Mouse (Mus musculus) stomach, postnatal 0 days (tissue): Measurements from ENCODE around the gene Hspa14. TPM values are rescaled to one million over a fixed set of nuclear protein-coding genes. Genes with fewer than 3 reads are reported as not detected.

Experiments used
- ATAC-seq: fragments of 200-750 bp; cut with Nextera tagmentation; 2 replicates; pipeline ENCODE4 v1.8.0; 2017; ENCODE audit not compliant: low FRiP score, low TSS enrichment
- DNase-seq: peaks from one replicate; pipeline ENCODE4 v3.0.0-alpha.2; 2016; ENCODE audit warnings: low spot score
- H3K27ac ChIP-seq: fragments of 300-500 bp; sonication (generic); replicated peaks from 2 replicates; pipeline ENCODE4 v1.5.1; 2014; ENCODE audit warnings: mild to moderate bottlenecking, control low read depth
- H3K27me3 ChIP-seq: fragments of 300-500 bp; sonication (generic); 2 replicates; pipeline ENCODE4 v1.6.1; 2014; ENCODE audit warnings: low read length; ENCODE audit not compliant: control insufficient read depth, insufficient read depth
- H3K36me3 ChIP-seq: fragments of 300-500 bp; sonication (generic); 2 replicates; pipeline ENCODE4 v1.6.1; 2014; ENCODE audit warnings: low read length, mixed read lengths; ENCODE audit not compliant: control insufficient read depth, insufficient read depth
- H3K4me1 ChIP-seq: fragments of 300-500 bp; sonication (generic); replicated peaks from 2 replicates; pipeline ENCODE4 v1.6.1; 2014; ENCODE audit warnings: antibody characterized with exemption; ENCODE audit not compliant: control insufficient read depth, insufficient read depth
- H3K4me2 ChIP-seq: fragments of 300-500 bp; sonication (generic); replicated peaks from 2 replicates; pipeline ENCODE4 v1.6.1; 2014; ENCODE audit warnings: low read depth, mild to moderate bottlenecking, control low read depth, moderate library complexity
- H3K4me3 ChIP-seq: fragments of 300-500 bp; sonication (generic); 2 replicates; pipeline ENCODE4 v1.5.1; 2014; ENCODE audit warnings: low read depth, low read length, control low read depth
- H3K9ac ChIP-seq: fragments of 300-500 bp; sonication (generic); 2 replicates; pipeline ENCODE4 v1.6.1; 2014; ENCODE audit warnings: mild to moderate bottlenecking, low read length, control low read depth, mixed read lengths
- H3K9me3 ChIP-seq: fragments of 300-500 bp; sonication (generic); 2 replicates; pipeline ENCODE4 v1.6.1; 2016; ENCODE audit warnings: low read length; ENCODE audit not compliant: control insufficient read depth
- CTCF ChIP-seq: IDR thresholded peaks from 2 replicates; pipeline ENCODE4 v1.5.1; 2016; ENCODE audit warnings: antibody characterized with exemption, low read depth, mild to moderate bottlenecking, moderate library complexity
- EP300 ChIP-seq: optimal IDR thresholded peaks from 2 replicates; pipeline ENCODE3; 2016; ENCODE audit warnings: antibody characterized with exemption
- WGBS: fragments of 180-500 bp; shearing (Covaris S2); extraction: QIAGEN DNeasy Blood & Tissue Kit; methylation state at CpG from one replicate; pipeline ENCODE4 v1.1.7; 2014; 5-methylcytosine and 5-hydroxymethylcytosine counted together
- polyA plus RNA-seq: library from polyadenylated mRNA; unstranded; fragments of >200 nt; fragmentation: Nextera tagmentation; extraction: Ambion mirVana; gene quantifications from 2 replicates; pipeline ENCODE4 v1.2.1, GENCODE M21; 2015

The Hspa14 gene
- polyA plus RNA-seq, 1 experiment from 2014 or later: 46.8 TPM

GRCm38 (mm10) chr2:3453096-3453495 lies 59.5 kb downstream of the Hspa14 start:
- Histone ChIP-seq H3K4me2 (no peak overlapping the region), H3K27ac (no peak overlapping the region), H3K9me3 (no peaks in the 10 kb centered on the region), H3K27me3 (no peaks in the 10 kb centered on the region), H3K9ac (no peak overlapping the region), H3K4me3 (no peak overlapping the region), H3K4me1 (no peaks in the 10 kb centered on the region), H3K36me3 (0 out of 2 replicates have a peak, but pooled peaks cover 6% of the 10 kb centered on the region)
- no peak for TF ChIP-seq CTCF
- TF ChIP-seq EP300: no peak
- ATAC-seq (no peak), DNase-seq (no peak)
- 83% methylated on average over 3 of the region's 3 CpGs for WGBS

DNA sequence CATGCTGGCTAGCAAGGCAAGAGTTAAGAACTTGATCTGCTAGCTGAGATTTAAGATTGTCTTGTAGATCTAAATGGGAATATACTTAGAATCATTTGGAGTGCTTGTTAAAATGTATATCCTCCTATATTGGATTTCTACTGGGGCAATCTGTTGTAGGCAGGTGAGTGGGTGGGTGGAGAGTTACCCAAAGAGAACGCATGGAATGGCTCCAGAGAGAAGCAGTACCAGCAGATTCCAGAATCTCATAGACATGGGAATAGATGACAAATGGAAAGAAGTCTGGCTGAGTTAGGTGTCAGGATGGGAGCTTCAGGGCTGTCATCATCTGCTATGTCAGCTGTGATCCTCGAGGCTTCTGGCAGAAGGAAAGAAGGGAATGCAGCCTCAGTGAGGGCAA lies 63.2 kb downstream of the Hspa14 start:
- ATAC-seq (no peak), DNase-seq (no peak)
- Histone ChIP-seq H3K27ac (no peak overlapping the region), H3K27me3 (no peaks in the 10 kb centered on the region), H3K4me2 (no peak overlapping the region), H3K4me3 (no peak overlapping the region), H3K36me3 (0 out of 2 replicates have a peak, but pooled peaks cover 6% of the 10 kb centered on the region), H3K9me3 (no peaks in the 10 kb centered on the region), H3K9ac (no peak overlapping the region), H3K4me1 (no peaks in the 10 kb centered on the region)
- WGBS: 62% methylated on average over 2 of the region's 2 CpGs
- TF ChIP-seq EP300 (no peak), CTCF (no peak)

- 64% methylated on average over 4 of the region's 4 CpGs for WGBS
- Histone ChIP-seq H3K4me2 (no peak overlapping the region), H3K4me3 (no peak overlapping the region), H3K27ac (no peak overlapping the region), H3K27me3 (no peaks in the 10 kb centered on the region), H3K9ac (no peak overlapping the region), H3K9me3 (no peaks in the 10 kb centered on the region), H3K36me3 (no peaks in the 10 kb centered on the region), H3K4me1 (no peaks in the 10 kb centered on the region)
- DNase-seq (no peak), ATAC-seq (no peak)
- TF ChIP-seq EP300 (no peak), CTCF (no peak)
Measured at GRCm38 (mm10) chr2:3445984-3446383, 66.6 kb downstream of the Hspa14 start.

DNA sequence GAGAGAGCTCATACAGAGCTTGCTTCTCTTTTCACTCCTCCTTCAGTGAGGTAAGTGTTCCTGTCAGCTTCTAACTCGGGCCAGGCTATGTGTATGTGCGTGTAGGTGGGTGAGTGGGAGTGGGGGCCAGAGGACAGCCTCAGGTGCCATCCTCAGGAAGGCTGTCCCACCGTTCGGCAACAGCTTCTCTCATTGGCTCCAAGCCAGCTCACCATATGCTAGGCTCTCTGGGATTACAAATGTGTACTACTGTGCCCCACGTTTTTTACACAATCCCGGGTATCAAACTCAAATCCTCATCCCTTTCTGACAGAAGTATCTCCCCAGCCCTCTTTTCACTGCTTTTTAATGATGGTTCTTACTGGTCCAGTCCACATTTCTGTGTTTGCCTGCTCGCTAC lies 68.4 kb downstream of the Hspa14 start:
- Histone ChIP-seq H3K27ac (no peak overlapping the region), H3K36me3 (no peaks in the 10 kb centered on the region), H3K9me3 (no peaks in the 10 kb centered on the region), H3K4me2 (no peak overlapping the region), H3K4me3 (no peak overlapping the region), H3K27me3 (no peaks in the 10 kb centered on the region), H3K9ac (no peak overlapping the region), H3K4me1 (no peaks in the 10 kb centered on the region)
- TF ChIP-seq EP300 (no peak), CTCF (no peak)
- ATAC-seq (no peak), DNase-seq (no peak)
- WGBS: 61% methylated on average over 7 of the region's 7 CpGs

Other genes starting within 250 kb of the Hspa14 start
- gene Nmt2, start 228.6 kb downstream of the Hspa14 start, polyA plus RNA-seq: 23.8 and 24.0 TPM in 2 replicates
- gene Rpp38, start 180.2 kb downstream of the Hspa14 start, polyA plus RNA-seq: 17.2 and 20.3 TPM in 2 replicates
- 0.25 and 1.1 TPM in 2 replicates for gene Acbd7, start 176.6 kb downstream of the Hspa14 start, polyA plus RNA-seq
- 0.18 and 0.23 TPM in 2 replicates for gene Olah, start 115.6 kb downstream of the Hspa14 start, polyA plus RNA-seq
- 0.36 and 0.61 TPM in 2 replicates for gene Meig1, start 90.2 kb downstream of the Hspa14 start, polyA plus RNA-seq
- 2.8 and 3.4 TPM in 2 replicates for gene Dclre1c, start 88.7 kb downstream of the Hspa14 start, polyA plus RNA-seq
- gene Suv39h2, start 37.8 kb downstream of the Hspa14 start, polyA plus RNA-seq: 3.3 and 3.5 TPM in 2 replicates
- 0.97 and 1.1 TPM in 2 replicates for gene Gm45902, start within 50 bp of the Hspa14 start, polyA plus RNA-seq
- gene Cdnf, start 216 bp upstream of the Hspa14 start, polyA plus RNA-seq: 0.21 and 0.28 TPM in 2 replicates
- 46.4 and 49.6 TPM in 2 replicates for gene Fam107b, start 57.7 kb upstream of the Hspa14 start, polyA plus RNA-seq